Mouse (Mus musculus): ENCODE data around the gene Dhrs3.

The Dhrs3 gene

DNA sequence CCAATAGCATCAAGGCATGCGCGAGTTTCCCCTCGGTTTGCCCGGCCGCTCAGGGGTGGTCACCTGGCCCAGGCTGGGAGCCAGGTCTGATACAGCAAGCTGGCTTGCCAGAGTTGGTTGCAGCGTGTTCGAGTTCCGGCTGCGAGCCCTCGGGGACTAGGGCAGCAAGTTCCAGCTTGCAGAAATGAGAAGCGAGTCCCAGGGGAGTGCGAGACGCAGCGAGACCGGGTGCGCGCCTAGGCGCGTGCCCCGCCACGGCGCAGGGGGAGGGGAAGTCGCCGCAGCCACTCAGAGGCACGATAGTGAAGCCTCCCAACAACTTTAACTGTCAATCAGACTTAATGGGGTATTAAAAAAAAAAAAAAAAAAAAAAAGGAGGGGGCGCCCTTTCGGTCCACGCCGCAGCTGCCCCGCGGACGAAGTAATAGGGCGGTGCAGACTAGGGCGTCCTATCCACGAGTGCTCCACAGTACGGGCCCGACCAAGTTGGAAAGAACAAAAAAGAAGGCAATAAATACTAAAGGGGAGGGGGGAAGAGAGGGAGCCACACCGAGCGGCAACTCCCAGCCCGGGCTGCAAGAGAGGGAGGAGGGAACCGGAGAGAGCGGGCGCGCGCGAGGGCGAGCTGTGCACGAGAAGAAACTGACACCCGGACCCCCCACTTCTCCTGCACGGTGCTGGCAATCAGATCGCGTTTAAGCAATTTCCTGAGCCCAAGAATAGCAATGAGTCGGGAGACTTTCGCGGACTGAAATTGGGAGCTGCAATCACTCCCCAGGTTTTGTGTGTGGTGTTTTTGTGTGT, at the start of gene Dhrs3:
Gene Dhrs3 (plus strand): TSS at position 695 of the 804 bp plus-strand sequence.
- peak; percentile 79 for DNase-seq (ENCODE audit: low spot score)

DNA sequence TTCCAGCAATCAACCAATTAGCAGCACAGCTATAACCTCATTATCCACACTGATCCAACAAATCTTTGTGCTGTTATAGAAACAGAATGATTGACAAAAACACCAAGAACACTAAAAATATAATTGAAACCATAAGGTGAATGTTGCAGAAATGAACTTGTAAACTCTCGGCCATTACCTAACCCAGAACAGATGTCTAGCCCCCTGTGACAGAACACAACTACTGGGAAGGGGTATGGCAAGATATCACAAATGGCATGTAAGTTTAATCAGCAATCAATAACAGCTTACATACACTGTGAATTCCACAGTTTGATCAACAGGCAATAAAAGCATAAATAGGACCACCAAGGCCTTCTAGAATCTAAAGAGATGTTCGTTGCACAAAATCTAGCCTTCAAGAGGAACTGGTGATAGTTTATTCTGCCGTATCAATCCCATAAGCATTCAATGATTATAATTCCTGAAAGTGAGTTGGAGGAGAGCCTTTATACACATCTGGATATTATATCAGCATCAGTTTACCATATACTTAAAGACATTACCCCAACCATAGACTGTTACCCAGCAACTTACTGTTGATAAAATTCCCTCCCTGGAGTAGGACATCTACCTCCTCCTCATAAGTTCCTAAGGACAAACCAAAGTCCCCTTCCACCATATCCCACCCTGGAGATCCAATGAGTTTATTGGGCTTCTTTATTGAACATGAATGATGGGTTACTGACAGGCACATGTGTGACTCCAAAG, 30.7 kb upstream of the Dhrs3 start:
- no peak for DNase-seq (ENCODE audit: low spot score)

DNA sequence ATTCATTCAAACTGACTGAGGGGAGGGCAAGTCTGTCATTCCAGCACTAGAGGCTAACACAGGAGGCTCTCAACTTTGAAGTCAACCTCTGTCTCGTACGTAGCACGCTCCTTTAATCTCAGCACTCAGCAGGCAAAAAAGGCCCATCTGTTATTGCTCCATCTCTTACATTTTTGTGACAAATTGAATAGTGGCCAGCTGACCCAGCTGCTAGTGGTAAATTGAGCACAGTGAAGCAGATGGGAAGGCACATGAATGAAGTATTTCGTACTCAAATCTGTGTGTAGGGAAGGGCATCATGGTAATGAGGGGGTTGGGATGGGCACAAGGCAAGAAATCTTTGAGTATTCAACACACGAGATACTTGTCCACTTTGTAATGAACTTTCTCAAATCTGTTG, 24.7 kb upstream of the Dhrs3 start:
- peak; percentile 28 for DNase-seq (ENCODE audit: low spot score)

- DNase-seq (ENCODE audit: low spot score), result no peak
Observed at GRCm38 (mm10) chr4:144868584-144868983, 24.0 kb upstream of the Dhrs3 start.

DNA sequence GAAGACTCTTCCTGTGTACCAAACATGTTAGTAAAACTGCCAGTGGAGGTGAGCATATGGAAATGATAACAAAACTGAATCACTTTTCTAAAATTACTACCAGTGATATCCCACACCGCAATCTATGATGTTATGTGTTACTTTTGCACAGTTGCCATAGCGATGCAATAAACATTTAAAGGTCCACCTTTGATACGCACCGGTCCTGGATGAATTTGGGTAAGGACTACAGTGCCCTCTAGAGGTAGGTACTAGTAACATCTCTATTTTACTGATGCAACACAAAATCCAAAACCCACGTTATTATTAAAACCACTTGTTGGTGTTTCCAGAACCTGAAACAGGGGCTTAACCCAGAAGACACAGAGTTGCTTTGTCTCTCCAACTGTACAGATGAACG, 19.7 kb upstream of the Dhrs3 start:
- no peak for DNase-seq (ENCODE audit: low spot score)

GRCm38 (mm10) chr4:144875576-144876093, 17.0 kb upstream of the Dhrs3 start:
- no peak for DNase-seq (ENCODE audit: low spot score)

- DNase-seq (ENCODE audit: low spot score), result no peak
Observed at GRCm38 (mm10) chr4:144879549-144879948, 13.1 kb upstream of the Dhrs3 start.

- DNase-seq (ENCODE audit: low spot score), result no peak
Observed at GRCm38 (mm10) chr4:144881376-144881775, 11.3 kb upstream of the Dhrs3 start.

DNA sequence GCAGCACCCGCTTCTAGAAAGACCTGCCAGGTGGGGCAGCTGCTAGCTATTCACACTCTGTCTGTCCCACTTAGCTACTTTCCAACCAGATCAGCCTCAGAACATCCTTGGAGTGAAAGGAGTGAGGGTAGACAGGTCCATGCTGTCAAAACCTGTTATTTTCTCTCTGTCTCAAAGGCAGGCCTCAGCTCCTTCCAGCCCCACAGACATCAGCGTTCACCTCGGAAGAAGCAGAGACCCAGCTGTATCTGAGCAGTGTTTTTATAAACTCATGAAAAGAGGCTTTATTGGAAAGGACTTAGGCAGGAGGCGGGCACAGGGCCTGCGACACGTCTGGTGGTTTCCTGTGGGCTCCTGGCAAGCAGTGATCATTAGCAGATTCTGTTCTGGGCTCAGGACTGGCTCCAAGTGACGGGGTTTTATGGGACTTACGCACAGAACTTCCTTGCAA, 9.7 kb upstream of the Dhrs3 start:
- DNase-seq (ENCODE audit: low spot score), result peak; percentile 44

- DNase-seq (ENCODE audit: low spot score), result peak; percentile 55
Observed at GRCm38 (mm10) chr4:144886460-144886859, 6.2 kb upstream of the Dhrs3 start.

DNA sequence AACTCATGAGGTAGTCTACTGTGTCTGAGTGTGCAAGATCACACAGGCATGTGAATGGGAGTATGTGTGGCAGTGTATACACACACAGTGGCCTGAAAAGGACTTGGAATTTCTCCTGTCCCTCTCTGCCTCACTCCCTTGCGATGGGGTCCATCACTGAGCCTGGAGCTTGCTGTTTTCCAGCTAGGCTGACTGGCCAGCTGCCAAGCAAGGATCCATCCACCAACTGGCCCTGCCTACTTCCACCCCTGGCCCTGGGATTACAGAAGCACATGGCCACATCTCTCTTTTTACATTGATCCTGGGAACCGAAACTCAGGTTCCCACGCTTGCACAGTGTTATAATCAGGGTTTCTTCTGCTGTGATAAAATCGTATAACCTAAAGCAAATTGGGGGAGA, 3.9 kb upstream of the Dhrs3 start:
- no peak for DNase-seq (ENCODE audit: low spot score)

GRCm38 (mm10) chr4:144889505-144890301, 2.9 kb upstream of the Dhrs3 start:
- no peak for DNase-seq (ENCODE audit: low spot score)

GRCm38 (mm10) chr4:144890690-144891120, 1.9 kb upstream of the Dhrs3 start:
- DNase-seq (ENCODE audit: low spot score), result peak; percentile 61

DNA sequence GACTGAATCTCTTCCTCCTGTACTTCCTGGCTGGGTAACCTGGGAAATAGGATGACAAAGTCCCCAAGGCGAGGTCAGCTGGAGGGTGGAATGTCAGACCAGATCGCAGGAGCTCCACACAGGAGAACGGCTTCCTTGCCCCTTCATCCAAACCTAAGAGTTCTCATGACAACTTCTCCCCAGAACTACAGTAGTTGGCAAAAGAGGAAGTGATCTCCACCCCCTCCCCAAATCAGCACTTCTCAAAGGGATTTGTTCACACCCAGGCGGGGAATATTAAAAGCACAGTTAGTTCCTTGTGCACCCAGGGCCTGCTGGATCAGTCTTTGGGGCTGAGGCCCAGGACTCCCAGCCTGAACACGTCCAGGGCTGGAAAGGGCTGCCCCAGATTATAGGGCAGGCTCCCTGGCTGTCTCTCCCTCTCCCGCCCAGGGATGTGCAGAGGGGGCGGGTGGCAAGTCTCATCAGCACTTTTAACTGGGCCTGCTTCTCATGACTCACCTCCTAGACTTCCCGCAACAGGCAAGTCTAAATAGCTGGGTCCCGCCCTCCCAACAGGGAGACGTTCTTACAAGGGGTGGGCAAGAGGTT, 1.4 kb upstream of the Dhrs3 start:
- no peak for DNase-seq (ENCODE audit: low spot score)

DNA sequence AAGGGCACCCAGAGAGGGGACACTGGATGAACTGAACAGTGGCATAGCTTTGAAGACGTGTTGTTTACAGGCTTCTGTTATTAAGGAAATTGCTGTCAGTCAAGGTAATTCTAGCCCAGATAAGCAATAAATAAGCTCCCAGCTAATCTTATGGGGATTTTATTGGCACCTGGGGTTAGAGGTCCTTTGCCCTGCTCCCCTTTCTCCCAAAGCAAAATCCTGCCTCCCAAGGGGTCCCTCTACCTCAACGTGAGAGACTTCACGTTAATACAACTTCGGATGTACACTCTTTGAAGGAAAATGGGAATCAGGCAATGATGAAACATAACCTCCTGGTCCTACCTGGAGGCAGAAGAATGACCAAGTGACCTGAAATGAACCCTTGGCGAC, 889 bp upstream of the Dhrs3 start:
- DNase-seq (ENCODE audit: low spot score), result no peak

DNA sequence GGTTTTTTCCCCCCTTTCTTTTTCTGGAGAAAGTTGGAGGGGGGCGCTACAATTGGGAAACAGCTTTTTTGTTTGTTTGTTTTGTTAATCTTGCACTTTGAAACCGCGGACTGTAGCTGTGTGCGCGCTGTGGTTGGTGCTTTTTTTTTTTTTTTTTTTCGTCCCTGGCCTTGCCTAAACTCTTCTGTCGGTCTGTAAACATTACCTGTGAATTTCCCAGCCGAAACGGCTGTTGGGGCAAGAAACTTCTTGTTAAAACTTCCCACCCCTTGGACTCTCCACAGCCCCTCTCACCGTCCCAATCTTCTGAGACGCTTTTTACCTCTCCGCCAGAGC, 278 bp downstream of the Dhrs3 start:
- DNase-seq (ENCODE audit: low spot score), result no peak

- DNase-seq (ENCODE audit: low spot score), result no peak
Observed at GRCm38 (mm10) chr4:144893561-144894486, 1.2 kb downstream of the Dhrs3 start.

DNA sequence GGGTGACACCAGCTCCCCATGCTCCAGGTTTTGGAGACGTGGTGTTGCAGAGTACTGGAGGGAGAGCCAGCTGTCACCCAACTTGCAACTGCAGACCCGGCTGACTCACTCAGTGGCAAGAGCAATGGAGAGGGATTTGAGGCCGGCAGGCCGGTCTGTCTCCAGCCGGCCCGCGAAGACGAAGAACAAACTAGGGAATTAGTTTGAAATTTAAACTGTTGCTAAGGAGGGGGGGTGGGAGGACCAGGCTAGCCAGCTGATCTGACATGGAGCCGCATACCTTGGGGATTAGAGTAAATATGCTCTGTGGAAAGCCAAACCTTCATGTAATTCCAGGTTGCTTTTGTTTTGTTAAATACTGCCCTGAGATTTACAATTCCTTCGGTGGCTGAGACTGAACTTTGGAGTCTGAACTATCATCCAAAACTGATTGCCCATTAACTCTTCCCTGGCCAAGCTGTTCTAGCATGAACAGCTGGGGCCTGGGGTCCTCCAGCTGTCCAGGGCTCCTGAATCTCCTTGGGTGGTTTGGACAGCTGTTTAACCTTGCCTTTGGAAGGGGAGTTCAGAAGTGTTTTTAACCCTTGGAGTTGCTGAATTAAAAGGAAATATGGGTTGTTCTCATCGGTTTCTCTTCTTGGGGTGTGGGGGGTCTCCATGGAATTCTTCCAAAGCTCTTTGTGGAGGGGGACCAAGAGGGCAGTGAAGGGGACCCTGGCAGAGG, 2.0 kb downstream of the Dhrs3 start:
- DNase-seq (ENCODE audit: low spot score), result no peak

DNA sequence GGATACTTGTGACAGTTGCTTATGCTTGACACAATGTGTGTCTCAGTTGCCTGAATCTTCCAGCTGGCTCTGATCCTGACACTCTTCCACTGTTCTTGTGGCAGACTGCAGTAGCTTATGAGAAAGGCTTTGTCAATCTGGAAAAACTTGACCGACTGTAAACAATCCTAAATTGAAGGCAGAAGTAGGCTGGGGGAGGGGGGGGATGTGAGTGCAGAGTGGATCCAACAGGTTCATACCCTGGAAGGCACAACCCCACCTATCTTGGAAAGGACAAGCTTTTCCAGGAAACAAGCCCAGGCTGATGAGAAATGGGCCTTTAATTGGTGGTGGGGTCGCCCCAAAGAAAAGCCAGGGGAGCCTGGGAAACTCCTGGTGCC, 2.6 kb downstream of the Dhrs3 start:
- DNase-seq (ENCODE audit: low spot score), result no peak

DNA sequence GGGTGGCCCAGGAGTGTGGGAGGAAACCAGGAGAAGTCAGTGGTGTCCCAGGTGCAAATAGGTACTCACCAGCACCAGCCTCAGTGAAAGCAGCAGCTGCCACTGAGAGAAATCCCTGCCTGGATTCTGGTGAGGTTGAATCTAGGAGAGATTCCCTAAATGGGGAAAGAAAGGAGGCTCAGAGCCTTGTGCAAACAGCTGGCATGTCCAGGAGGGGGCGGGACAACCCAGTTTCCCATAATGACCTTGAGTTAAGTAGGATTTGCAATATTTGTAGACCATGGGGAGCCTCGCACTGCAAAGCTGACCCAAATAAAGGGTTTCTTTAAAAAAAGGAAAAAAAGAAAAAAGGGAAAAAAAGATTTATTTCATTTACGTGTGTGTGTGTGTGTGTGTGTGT, 3.7 kb downstream of the Dhrs3 start:
- no peak for DNase-seq (ENCODE audit: low spot score)

Measured in layer of hippocampus, adult 11-12 months (tissue).